Mouse (Mus musculus): ENCODE results near the gene Slc13a3.

The Slc13a3 gene

GRCm38 (mm10) chr2:165364334-165365091 is 108.5 kb downstream of the Slc13a3 start:
- peak in 1 of 2 experiments; percentile 60 for DNase-seq (ENCODE audit: low spot score in 2 of 2)

- DNase-seq (ENCODE audit: low spot score in 2 of 2), result no peak
These were observed 109.7 kb downstream of the Slc13a3 start for GRCm38 (mm10) chr2:165363282-165363681.

GRCm38 (mm10) chr2:165360861-165361260 is 112.2 kb downstream of the Slc13a3 start:
- peak; percentile 28 to 61 for DNase-seq (ENCODE audit: low spot score in 2 of 2)

Data from frontal cortex, postnatal 36 days (tissue).